Mouse (Mus musculus): ENCODE results near the gene Usp36. TPM values are rescaled to one million over a fixed set of nuclear protein-coding genes. Genes with fewer than 3 reads are reported as not detected.
"Not testable (repeated sequence)": the region's sequence is repeated elsewhere in the genome, so short reads cannot be mapped to it uniquely, and the experiment has no call there.

The Usp36 gene
- polyA plus RNA-seq (2012; rRNA removed) = 27.7 and 28.4 TPM in 2 replicates

DNA sequence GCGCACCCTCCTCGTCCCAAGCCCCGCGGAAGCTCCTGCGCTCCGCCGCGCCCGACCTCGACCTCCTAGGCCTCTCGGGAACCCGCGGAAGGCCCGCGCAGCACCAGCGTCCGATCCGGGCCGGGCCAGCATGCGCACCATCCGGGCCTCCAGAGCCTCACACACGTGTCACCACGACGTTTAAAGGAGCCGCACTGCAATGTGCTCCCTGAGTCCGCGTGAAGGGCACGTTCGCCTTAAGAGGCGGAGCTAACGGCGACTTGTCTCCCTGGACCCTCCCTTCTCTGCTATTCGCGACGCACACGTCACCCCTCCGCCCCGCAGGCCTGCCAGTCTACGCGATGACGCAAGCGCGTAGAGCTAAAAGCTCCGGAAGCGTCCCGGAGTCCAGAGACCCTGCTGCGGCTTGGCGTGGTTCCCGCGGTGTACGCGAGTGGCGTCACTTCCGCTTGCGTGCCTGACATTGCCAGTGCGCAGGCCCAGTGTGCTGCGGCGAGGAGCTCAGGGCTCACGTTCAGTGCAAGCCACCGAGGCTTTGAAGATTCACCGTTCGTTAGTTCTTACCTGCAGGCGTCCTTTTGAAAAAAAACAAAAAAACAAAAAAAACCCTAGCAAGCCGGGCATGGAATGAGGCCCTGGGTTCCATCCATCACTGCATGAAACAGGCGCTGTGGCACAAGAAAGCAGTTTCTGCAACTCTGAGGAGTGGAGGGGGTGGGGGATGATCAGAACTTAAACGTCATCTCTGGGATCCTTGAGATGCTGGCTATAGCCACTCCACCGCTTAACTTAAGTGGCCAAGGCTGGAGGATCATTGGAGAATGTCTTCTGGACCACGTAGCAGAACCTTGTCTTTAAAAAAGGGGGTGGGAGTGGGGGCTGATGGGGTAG is at the start of gene Usp36:
Gene Usp36 (minus strand): TSS at position 246 of the 891 bp plus-strand sequence.
- peak; percentile 100 for DNase-seq (ENCODE audit: extremely low spot score in 1 of 2, low spot score in 1 of 2)

DNA sequence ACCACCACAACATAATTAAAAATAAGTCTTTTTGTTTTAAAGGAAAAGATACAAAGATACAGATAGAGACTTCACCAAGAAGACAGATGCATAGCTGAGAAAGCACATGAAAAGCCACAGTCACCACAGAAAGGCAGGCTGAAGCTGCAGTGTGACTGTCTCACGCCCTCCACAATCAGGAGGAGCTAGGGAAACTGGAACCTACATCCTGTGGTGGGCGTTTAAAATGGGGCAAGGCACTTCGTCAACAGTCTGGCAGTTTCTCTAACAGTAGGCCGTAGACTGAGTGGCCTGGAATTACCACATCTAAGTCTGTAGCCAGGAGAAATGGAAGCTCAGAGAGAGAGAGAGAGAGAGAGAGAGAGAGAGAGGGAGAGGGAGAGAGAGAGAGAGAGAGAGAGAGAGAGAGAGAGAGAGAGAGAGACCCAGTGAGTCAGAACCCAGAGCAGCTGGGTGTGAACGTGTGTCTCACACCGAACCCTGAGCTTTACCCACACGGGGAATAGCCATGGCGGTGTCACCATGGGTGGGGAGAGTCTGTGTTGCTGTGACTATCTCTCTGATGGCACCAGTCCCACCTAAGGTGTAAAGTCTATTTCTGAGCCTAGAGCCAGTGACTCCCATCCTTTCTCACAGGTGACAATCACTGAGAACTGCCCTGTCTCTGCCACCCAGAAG is 47.6 kb upstream of the Usp36 start:
- peak; percentile 46 to 81 for DNase-seq (ENCODE audit: extremely low spot score in 1 of 2, low spot score in 1 of 2)

DNA sequence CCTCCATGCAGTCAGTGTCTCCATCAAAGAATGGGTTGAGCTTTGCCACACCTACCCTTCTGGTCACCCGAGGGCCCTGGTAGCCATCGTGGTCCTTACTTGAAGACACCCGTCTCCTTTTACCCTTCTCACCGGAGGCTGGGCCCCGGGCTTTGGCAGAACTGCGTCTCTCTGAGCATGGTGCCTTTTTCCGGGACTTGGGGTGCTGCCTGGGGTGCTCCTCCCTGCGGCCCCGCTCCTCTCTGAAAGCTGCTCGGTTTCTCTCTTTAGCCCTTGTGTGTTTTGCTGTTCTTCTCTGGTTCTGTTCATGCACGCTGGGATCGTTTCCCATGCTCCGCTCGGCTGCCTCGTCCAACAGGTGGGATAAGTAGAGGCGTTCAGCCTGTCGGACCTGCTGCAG is 43.4 kb upstream of the Usp36 start:
- DNase-seq (ENCODE audit: extremely low spot score in 1 of 2, low spot score in 1 of 2) = no peak

DNA sequence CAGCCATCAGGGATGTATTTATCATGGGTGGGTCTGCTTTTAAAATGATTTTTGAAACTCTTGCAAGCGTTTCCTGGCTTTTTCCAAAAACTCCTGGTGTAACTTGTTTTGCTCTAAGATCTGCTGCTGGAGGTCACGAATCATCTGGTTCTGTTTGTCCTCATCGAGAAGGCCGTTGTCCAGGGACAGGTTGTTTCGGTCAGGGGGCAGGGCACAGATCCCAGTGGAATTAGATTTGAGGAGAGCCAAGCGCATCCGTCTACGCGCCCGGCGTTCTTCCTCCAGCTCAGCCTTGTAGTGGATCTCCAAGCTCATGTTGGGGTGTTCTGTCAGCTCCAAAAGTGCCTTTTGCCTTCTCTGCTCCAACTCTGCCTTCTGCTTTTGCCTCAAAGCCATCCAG is 42.3 kb upstream of the Usp36 start:
- DNase-seq (ENCODE audit: extremely low spot score in 1 of 2, low spot score in 1 of 2) = no peak

DNA sequence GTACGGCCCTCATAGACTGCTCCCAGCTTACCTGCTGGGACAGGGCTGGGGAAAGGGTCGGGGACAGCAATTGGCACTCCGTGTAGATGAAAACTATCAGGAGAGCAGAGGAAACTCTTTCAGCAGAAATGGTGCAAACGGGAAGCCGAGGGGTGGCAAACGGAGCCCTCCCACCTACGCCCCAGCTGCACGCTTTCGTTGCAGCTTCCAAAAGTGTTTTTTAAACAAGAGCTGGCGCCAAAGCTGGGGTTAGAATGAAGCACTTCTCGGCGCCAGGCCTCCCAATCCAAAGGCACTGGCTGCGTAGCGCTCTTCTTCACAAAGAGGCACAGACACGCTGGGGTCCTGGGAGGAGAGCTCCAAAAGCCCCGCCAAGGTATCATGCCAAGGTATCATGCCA is 40.7 kb upstream of the Usp36 start:
- peak; percentile 42 to 83 for DNase-seq (ENCODE audit: extremely low spot score in 1 of 2, low spot score in 1 of 2)

DNA sequence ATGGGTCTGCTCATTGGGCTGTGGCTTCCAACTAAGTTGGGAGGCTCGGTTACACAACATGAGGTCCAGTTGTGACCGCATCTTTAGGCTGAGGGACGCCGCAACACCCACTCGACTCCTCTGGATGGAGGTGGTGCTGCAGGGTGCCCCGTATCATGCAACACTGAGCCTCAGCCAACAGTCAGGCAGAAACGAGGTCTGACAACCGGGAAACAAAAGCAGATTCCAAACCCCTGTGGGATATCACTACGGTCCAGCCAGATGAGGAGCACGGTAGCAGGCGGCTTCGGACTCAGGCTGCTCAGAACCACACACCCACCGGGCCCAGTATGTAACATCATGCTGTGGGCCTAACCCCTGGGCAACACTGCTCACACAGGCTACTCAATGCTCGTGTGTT is 40.3 kb upstream of the Usp36 start:
- no peak for DNase-seq (ENCODE audit: extremely low spot score in 1 of 2, low spot score in 1 of 2)

DNA sequence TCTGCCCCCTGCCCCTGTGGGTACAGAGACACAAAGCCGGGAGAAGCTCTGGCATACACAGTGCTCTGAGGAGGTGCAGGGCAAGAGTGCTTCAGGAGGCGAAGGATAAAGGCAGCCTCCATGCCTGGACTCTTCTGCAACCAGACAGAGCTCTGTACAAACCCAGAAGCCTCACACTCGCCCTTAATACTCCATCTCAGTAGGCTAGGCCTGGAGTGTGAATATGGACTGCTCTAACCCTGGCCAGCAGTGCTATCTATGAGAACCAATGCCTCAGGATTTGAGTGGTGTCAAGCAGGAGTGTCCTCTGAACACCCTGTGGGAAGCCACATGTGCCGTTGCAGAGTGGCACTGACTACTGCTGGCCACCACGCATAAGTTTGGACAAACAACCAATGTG is 38.9 kb upstream of the Usp36 start:
- no peak for DNase-seq (ENCODE audit: extremely low spot score in 1 of 2, low spot score in 1 of 2)

DNA sequence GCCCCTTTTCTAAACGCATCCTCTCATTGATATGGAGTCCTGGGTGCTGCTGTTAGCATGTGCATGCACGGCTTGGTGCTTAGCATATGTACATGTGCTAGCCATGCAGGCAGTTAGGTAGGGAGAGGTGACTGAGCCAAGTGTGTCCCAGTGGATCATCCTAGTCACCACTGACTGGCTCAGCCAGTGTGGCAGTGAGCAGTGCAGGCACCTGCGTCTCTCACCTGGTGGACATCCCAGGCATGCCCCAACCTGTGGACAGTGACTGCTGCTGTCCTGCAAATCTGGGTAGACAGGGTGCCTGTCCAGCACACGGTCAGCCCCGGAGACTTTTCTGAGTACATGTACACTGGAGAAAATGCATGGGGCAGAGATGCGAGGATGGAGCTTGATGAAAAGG is 38.5 kb upstream of the Usp36 start:
- no peak for DNase-seq (ENCODE audit: extremely low spot score in 1 of 2, low spot score in 1 of 2)

DNA sequence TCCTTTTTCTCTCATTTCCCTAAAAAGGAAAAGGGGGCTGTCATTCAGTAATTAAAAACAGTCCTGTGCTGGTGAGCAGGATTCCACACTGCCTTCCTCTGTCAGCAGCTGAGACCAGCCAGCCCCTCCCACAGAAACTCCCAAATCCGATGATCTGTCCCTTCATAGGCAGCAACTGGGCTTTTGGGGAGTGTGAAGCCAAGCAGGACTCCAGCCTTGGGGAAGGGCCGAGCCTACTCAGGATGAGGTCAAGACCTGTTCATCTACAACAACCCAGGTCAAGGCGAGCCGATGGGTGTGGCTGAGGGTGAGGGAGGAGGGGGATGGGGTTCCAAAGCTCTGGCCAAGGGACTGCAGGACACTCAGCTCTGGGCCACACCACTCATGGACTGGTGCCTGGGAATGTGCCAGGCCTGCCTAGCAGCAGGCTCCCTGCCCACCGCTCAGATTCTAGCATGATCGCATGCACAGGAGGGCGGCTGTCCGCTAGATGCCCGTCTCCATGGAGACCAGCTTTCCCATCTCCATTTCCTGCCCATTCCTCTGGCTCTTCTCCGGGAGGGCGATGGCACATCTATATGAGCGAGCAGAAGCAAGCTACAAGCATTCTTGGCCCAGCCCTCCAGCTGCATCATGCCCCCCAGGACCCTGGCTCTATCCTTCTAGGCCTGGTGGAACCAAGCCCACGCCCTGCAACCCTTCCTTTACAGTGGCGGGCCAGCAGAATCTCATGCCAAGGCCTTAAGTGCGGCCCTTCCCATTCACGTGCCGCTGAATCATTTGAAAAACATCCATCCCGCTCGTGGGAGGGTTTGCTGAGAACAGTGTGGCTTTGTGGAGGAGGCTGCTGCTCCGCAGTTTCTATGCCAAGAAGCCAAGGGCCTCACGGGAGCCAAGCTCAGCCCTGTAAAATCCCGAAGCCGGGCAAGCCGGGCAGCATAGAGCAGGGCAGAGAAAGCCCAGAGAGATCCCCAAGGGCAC is 37.2 kb upstream of the Usp36 start:
- DNase-seq (ENCODE audit: extremely low spot score in 1 of 2, low spot score in 1 of 2) = peak; percentile 83 to 92

DNA sequence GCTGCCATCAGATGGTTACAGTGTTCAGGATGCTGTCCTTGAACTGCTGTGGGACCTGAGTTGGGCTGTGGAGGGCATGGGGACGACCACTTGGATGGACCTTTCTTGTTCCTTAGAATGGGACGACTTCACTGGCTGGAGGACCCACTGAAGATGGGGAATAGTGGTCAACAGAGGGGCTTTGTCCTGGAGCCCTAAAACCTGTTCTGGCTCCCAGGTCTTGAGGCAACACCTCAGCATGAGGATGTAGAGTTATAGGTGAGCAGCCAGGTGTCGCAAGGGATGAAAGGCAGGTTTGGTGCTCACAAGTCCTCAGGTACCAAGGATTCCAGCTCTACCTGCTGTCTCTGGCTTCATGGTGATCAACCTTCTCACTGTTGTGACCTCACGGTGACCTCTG is 36.4 kb upstream of the Usp36 start:
- DNase-seq (ENCODE audit: extremely low spot score in 1 of 2, low spot score in 1 of 2) = no peak

DNA sequence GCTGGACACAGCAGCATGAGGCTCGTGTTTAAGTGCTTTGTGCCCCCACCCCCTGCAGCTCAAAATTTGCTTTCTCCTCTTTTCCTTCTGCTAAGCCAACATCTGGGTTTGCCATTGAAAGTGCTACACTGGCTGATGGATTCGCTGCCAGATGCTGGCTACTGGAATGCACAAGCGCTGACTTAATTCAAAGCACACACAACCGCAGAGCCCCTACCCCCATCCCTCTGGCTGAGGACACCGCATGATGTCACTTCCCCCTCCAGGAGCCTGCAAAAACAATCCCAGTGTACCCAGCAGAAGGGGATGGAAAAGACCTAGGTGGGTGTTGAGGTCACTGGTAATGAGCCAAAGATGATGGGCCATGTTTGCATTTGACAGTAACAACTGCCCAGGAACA is 34.5 kb upstream of the Usp36 start:
- no peak for DNase-seq (ENCODE audit: extremely low spot score in 1 of 2, low spot score in 1 of 2)

DNA sequence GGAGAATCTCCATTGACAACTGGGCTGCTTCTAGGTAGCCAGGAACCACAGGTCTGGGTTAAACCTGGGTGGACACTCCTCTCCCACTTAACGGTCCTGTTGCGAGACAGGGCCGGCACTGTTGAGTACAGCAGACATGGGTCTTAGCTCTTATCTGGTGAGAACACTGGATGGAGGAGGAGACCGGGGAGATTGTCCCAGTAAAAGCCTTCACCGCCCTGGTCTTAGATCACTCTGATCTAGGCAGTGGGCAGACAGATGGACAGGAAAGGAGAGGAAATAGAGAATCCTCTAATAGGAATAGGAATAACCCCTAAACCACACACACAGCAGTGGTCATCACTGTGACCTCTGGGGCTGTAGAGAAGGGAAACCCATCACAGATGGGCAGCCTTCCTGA is 33.9 kb upstream of the Usp36 start:
- DNase-seq (ENCODE audit: extremely low spot score in 1 of 2, low spot score in 1 of 2) = no peak

DNA sequence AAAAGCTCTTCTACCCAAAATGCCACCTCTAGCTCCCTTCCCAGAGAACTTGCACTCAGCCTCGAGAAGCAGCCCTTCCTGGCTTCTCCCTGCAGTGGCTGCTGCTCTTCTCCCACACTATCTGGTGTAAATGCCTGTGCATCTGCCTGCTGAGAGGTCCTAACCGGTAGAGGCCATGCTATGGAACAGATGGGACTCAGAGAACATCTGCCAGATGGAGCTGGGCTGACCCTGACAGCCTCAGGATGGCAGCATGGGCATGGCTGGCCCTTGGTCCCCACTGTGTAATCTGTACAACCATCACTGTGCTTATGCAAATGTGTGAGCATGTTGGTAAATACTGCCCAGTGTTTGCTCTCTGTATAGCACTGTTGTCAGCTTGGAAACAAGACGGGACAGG is 32.6 kb upstream of the Usp36 start:
- no peak for DNase-seq (ENCODE audit: extremely low spot score in 1 of 2, low spot score in 1 of 2)

DNA sequence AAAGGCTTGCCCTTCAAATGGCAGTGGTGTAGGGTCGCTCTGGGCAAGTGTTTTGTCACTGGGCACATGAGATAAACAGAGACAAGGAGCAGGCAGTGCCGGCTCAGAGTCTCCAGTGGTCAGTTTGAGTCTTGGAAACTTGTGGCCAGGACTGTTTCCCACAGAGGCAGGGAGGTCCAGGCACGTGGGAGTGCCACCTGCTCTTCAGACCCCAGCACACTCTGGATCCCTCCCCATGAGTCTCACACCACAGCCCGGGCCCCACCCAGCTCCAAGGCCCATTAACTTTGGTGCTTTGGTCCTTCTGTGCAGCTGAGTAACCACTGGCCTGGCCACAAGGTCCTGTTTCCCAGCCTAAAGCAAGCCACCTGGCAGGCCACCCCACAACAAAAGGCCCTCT is 31.9 kb upstream of the Usp36 start:
- DNase-seq (ENCODE audit: extremely low spot score in 1 of 2, low spot score in 1 of 2) = no peak

DNA sequence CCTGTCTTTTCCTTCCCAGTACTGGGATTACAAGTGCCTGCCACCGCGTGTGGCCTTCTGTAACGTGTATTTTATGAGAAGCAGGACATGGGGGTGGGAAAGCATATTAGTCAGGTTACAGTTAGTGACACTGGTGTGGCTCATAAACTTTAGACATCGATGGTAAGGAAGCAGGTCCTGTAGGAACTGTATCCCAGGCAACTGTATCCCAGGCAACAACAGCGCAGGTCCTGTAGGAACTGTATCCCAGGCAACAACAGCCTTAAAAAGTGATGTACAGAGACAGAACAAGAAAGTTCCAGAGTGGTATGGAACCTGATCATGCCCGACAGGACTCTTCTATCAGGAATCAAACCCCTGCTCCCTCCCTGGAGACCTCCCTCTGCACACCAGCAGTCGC is 31.5 kb upstream of the Usp36 start:
- DNase-seq (ENCODE audit: extremely low spot score in 1 of 2, low spot score in 1 of 2) = peak in 1 of 2 experiments; percentile 57

DNA sequence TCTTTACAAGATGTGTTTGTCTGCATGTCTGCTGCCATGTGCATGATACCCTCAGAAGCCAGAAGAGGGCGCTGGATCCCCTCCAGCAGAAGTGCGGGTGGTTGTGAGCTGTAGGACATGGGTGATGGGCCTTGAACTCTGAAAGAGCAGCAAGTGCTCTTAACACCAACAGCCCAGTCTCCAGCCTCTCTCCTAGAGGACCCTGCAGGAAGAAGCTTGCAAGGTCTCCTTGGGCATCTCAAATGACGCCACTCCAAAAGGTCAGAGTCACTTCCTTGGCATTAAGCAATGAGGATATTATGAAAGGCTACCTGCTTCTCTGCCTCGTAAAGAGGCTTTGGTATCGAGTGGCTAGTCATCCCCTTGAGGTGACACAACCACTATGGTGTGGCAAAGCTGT is 28.6 kb upstream of the Usp36 start:
- peak in 1 of 2 experiments; percentile 61 for DNase-seq (ENCODE audit: extremely low spot score in 1 of 2, low spot score in 1 of 2)

DNA sequence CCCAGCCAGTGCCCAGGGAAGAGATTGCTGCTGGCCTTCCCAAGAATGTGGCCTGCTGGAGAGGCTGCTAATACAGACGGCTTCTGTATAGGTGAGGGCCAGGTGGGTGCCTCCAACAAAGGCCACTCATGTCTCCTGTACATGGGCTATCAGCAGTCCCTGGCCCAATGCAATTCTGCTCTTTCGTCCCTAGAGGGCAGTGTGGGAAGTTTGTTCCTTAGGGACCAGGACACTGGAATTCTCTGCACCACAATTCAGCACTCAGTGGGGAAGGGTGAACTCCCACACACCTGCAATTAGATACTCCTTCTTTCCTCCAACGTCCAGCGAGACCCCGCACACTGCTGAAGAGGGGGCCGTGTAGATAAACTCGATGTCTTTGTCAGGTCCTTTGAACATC is 27.1 kb upstream of the Usp36 start:
- DNase-seq (ENCODE audit: extremely low spot score in 1 of 2, low spot score in 1 of 2) = peak in 1 of 2 experiments; percentile 85

DNA sequence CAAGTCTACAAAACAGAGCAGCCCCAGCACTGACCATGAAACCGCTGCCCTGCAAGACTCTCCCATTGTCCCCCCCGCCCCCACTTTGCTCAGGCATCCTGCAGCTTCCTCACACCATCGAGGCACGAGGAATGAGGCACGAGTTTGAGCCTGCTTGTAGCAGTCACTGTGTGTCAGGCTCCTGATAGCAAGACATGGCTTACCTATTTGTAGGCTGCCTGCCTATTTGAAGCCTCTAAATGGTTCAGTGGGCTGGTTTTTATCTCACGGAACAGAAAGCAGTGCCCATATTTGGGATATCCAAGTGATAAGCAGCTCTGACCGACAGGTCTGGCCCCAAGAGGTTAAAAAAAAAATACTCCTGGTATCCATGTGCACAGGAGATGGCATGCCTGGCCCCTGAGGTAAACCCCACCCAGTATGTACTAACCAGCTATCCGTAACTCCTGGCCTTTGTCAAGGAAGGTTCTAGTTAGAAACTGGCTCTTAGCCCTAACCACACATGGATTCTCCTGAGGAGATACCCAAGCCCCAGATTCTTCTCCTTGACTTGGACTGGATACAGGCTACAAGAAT is 26.3 kb upstream of the Usp36 start:
- no peak for DNase-seq (ENCODE audit: extremely low spot score in 1 of 2, low spot score in 1 of 2)

DNA sequence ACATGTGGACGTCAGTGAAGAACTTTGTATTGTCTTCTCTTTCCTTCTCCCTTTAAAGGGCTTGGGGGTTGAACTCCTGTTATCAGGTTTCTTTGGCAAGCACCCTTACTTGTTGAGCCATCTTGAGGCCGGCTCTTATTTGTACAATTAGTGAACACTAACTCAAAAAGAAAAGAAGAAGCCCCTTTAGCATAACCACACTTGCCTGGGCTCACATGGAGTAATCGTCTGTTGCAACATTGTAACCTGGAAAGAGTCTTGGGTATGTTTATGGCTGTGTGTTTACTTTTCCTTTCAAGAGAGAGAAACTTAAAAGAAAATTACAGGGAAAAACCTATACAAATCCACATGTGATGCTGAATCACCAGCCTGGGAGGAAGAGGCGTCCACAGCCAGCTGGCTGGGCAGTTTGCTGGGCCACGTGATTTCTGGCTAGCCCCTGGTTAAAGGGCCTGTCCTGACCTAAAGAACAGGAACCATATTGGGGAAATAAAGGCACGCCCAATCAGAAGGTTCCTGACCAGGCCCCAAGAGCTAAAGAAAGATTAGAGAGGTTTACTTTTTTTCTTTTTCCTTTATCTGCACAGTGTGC is 22.2 kb upstream of the Usp36 start:
- DNase-seq (ENCODE audit: extremely low spot score in 1 of 2, low spot score in 1 of 2) = no peak

DNA sequence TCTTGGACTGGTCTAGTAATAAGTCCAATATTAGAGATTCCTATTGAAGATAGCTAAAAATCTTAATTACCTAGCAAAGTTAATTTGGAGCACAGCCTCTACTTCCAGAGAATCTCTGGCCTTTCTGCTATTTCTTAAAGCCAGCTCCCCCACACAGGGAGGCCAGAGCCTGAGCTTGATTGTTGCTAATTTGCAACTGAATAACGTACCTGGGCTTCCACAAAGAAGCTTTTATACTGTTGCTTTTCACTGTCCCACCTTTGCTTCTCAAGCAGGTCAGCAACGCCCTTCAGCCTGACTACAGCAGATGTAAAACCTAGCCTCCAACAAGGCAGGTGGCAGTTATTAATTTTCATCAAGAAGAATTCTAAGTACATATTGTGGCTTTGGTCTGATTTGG is 17.9 kb upstream of the Usp36 start:
- not testable (repeated sequence) for DNase-seq (ENCODE audit: extremely low spot score in 1 of 2, low spot score in 1 of 2)
